Mouse (Mus musculus) right cerebral cortex, postnatal 10 days (tissue): ENCODE results near the gene 2810408A11Rik.

Source experiments
- DNase-seq, 2 experiments: peaks; one replicate each; pipeline ENCODE4 v3.0.0; 2021; ENCODE audit warnings: low spot score in 2 of 2

Gene 2810408A11Rik

DNA sequence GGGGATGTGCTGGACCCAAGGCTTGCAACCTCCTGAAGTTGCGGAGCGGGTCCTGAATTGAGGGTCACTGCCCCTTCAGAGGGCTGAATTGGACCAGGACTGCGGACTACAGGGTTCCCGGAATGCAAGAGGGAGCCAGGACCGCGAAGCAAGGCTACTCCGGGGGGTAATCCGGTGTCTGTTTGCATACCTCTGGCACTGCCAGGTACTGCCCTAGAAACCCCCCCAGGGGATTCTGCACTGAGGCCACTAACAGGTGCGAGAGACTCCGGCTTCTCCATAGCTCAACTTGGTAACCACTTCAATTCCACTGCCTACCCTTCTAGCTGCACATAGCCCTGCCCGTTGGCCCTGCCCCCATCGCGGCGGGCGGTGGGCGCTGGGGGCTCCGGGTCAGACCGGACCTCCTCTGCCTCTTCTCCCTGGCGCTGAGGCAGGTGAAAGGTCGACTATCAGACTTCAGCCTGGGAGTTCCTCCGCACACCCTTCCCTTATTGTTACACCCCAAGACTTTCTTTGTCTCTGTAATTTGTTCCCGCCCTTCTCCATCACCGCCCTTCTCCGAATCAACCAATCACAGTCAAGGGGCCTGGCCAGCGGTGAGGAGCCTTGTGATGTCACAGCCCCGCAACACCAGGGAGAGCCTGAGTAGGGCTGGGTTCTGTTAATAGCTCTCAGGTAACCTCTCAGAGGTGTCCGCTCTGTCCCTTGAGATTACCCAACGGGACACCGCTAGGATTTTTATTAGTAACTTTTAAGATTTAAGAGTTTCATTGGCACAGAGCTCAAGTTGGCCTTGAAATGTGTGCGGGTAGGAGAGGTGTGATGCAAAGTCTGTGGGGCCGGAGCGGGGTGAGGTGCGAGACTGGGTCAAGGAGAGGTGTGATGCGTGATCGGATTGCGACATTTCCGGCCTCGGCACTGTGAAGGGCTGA is at the start of gene 2810408A11Rik, which contains the start of gene Neurl4:
Gene 2810408A11Rik, minus strand, starts transcription at position 517 of the 935 bp plus-strand sequence.
Gene Neurl4, plus strand, starts transcription at position 602 of the 935 bp plus-strand sequence.
- DNase-seq = peak; percentile 95 to 96

DNA sequence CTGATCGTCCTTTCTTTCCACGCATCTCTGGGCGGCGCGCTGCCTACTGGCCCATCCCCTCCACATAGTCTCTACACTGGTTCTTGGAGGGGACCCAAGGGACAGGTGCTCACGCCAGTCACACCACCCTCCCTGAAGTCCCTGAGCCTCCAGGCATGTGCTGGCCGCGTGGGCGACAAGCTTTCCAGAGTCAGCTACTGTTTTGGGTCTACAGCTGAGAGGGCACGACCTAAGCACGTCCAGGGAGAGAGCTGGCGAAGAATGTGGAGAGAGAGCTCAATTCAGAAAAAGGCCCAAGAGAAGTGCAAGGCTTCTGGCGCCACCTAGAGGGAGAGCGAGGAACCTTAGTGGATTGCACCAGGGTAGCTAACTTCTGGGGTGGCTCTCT is 48.0 kb upstream of the 2810408A11Rik start:
- DNase-seq = peak; percentile 78 to 82

DNA sequence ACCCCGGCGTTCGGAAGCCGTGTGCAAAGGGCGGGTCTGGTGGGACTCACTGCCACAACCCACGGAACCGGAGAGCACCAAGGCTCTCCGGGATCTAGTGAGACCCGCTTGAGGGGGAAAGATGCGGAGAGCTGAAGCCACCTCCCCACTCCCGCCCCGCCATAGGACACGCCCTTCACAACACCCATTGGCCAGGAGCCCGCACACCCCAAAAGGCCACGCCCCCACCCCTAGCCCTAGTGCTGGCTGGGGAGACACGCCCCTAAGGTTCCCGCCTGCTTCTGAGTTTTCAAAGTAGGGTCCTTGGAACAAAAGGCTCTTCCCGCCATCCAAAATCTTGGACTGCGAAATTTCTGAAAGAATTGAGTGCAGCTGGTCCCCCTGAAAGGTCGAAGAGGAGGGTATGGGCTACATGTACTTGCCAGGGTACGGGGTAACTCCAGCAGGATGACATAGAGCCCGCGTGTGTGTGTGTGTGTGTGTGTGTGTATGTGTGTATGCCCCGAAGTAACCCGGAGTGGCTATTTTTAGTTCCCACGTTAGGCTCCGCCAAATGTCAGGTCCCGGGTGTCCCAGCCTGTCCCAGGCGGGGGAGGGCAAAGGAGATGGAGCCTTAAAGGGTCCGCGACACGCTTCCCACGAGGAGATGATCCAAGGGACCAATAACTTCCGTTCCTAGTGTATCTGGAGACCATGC is 47.4 kb upstream of the 2810408A11Rik start, which contains the start of gene Slc2a4:
Gene Slc2a4, minus strand, starts transcription at position 123 of the 697 bp plus-strand sequence.
- DNase-seq = peak; percentile 84 to 88

- DNase-seq = no peak
These were observed 46.7 kb upstream of the 2810408A11Rik start for GRCm38 (mm10) chr11:69947337-69948065.

DNA sequence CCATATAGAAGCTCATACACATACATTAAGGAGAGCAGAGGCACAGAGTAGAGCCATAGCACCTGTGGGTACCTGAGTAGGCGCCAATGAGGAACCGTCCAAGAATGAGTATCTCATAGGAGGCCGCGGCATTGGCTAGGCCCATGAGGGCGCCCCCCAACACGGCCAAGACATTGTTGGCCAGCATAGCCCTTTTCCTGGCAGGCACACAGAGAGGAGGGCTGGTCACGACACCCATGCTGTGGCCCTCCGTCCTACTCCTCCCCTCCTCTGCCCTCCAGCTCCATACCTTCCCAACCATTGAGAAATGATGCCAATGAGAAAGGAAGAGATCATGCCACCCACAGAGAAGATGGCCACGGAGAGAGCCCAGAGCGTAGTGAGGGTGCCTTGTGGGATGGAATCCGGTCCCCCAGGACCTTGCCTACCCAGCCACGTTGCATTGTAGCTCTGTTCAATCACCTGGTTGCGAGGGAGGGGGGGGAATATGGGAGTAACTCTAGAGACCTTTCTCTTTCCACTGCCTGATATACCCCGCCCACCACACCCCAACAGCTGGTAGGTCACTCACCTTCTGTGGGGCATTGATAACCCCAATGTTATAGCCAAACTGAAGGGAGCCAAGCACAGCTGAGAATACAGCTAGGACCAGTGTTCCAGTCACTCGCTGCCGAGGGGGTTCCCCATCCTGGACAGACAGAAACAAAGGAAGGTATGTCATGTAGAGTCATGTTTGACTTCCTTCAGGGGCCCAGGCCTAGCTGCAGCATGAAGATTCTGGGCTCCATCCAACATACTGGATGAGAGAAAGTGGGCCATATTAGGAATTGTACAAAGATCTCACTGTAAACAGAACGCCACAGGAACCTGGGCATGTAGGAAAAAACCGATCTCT is 45.5 kb upstream of the 2810408A11Rik start:
- DNase-seq = no peak

DNA sequence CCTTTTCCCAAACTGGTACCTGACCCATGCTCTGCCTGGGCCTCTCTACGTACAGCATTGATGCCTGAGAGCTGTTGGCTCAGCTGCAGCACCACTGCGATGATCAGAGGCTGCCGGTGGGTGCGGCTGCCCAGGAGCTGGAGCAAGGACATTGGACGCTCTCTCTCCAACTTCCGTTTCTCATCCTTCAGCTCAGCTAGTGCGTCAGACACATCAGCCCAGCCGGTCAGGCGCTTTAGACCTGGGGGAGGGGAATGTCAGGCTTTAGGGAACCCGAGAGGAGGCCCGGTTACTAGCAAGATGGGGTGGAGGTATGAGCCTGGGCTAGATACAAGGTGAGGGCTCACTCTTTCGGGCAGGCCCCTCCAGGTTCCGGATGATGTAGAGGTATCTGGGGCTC is 44.4 kb upstream of the 2810408A11Rik start:
- DNase-seq = no peak

DNA sequence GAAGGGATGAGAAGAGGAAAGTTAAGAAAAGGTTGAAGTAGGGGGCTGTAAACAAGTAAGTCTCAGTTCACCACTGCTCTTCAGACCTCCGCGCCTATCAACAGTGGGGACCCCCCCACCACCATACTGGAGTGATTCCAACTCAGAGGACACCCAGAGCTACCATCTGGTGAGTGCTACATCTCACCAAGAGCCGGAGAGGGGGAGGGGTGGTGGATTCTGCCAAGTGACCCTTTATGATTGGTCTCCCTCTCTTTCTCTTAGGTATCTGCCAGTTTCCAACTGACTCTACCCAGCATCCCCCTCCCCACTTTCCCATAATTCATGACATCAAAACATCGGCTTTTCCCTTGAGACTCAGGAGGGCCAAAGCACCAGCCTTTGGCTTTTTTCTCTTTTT is 40.2 kb upstream of the 2810408A11Rik start:
- DNase-seq = no peak

GRCm38 (mm10) chr11:69939731-69940130 is 38.9 kb upstream of the 2810408A11Rik start:
- no peak for DNase-seq

GRCm38 (mm10) chr11:69939181-69939580 is 38.4 kb upstream of the 2810408A11Rik start:
- no peak for DNase-seq

DNA sequence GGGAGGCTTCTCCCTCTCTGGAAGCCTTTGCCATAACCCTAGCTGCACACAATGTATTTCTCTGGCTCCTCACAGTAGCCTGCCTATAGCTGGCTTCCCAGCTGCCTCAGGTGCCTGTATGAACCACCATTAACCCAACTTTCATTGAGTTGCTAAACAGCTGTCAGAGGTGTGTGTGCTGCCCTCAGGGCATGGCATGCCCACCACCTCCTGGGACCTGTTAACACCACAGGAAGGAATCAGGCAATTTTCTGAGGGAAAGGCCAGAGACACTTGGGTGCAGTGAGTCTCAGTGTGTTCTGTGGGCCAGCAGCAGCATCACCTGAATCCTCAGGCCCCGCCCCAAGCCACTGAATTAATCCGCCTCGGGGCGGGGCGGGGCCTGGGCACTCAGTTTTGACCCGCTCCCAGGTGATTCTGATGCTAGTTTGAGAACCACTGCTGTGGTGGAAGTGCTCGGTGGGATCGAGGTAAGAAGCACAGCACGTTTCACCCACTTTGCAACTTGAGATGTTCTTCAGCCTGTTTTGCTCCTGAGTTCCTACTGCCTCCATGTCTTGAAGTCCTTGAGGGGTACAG is 37.7 kb upstream of the 2810408A11Rik start:
- no peak for DNase-seq

DNA sequence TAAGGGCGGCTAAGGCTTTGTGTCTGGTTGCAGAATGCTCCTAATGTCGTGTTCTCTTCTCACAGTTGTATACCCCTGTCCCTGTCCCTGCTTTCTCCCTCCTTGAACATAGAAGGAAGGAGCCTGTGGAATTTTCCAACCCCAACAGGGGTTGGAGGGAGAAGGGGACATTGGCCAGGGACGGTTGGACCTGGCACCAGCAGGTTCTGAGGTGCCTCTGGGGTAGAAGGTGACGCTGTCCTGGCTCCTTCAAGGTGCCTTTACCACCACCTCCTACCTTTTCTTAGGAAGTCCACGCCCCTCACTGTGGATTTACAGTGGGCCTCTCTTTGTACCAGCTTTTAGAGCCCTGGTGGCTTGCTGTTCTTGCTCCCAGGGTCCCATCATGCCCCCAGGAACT is 37.0 kb upstream of the 2810408A11Rik start:
- no peak for DNase-seq

DNA sequence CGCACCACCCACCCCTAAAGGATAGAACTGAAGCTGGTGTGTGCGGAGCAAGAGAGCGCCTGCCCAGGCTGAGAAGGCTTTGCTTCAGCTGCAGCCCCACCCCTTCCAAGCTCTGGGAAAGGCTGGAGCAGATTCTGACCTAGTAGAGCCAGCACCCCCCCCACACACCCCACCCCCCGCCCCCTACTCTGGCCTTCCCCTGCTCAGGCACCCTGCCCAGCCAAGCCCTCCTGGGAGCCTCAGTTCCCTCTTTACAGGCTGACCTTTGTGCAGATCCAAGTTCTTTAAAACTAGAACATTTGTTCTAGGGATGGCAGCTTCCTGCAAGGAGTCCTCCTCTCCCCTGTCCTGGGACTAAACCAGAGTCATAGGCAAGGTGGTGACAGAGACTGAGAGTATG is 36.6 kb upstream of the 2810408A11Rik start:
- no peak for DNase-seq

- DNase-seq = no peak
These were observed 36.0 kb upstream of the 2810408A11Rik start for GRCm38 (mm10) chr11:69936714-69937347.

DNA sequence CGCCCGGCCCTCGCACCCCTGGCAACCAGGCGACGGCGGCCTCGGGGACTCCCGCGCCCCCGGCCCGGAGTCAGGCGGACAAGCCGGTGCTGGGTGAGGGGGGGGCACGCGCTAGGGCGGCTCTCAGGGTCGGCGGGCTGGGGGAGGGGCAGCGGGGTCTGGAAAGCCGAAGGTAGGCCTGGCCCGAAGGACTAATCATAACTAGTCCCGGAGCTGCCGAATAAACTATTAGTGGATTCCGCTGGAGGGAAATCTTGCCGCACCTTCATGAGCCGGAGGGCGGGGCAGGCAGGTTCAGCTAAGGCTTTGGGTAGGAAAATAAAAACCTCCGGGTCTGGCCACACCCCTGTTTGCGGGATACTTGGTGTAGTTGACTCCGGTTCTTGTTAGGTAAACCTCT is 35.4 kb upstream of the 2810408A11Rik start:
- no peak for DNase-seq

DNA sequence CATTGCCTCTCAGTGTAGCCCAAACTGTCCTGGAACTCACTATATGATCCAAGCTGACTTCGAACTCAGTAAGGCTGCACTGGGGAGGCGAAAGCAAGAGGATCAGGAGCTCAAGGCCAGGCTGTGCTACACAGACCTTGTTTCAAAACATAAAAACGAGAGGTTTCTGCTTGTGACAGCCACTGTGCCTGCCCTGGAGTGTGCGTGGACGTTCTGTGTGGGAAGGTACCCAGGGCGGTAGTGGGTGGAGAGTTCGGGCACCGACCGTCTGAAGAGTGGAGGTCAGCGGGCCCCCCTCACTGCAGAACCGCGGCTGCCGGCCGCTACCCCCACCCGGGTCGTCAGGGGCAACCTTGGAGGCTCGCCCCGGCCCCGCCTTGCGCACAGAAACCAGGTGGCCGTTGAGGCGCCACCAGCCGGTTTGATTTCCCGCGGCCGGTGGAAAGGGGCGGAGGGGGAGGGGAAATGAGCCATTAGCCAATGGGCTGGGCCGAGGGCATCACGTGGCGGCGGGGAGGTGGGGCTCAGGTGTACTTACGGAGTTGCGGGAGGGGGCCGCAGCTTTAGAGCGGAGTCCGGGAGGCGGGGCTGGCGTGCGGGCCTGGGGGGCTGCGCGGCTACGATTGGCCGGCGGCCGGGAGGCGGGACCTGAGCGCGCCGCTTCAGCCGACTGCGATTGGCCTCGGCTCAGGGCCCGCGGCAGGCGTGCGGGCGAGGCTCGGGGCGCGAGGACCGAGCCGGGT is 34.5 kb upstream of the 2810408A11Rik start, which contains the start of gene Ybx2:
Gene Ybx2, plus strand, starts transcription at position 660 of the 743 bp plus-strand sequence.
- peak; percentile 94 for DNase-seq

- no peak for DNase-seq
These were observed 33.9 kb upstream of the 2810408A11Rik start for GRCm38 (mm10) chr11:69934681-69935080.

DNA sequence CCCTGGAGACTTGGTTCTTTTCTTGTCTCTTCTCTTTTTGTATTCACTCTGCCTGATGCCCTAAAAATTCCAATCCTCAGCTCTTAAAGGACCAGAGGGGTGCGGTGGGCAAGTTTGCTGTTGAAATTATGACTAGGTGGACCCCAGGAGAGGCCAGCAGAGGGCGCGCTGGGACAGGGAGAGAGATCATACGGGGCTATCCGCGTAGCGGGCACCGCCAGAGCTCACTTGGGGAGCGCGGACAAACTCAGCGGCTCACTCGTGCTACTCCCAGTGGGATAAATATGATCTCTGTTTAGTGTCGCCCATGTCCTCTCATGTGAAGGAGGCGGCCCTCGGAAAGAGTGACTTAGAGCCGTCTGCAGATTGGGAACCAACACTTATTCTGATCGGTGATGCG is 33.4 kb upstream of the 2810408A11Rik start:
- DNase-seq = peak; percentile 88 to 94

DNA sequence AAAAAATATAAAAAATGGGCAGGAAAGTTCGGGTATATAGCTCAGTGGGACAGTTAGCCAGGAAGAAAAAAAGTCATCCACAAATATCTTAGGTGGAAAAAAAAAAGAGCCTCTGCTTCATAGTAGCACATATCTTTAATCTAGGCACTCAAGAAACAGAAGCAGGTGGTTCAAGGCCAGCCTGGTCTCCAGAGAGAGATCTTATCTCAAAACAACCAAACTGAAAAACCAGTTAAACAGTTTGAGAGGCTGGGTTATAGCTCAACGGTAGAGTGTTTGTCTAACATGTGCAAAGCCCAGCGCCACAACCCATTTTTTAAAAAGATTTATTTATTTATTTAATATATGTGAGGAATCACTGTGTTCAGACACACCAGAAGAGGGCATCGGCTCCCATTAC is 32.3 kb upstream of the 2810408A11Rik start:
- no peak for DNase-seq

GRCm38 (mm10) chr11:69932254-69932653 is 31.5 kb upstream of the 2810408A11Rik start:
- DNase-seq = no peak
